Mouse (Mus musculus): ENCODE measurements at regions not wholly inside any gene's neighbourhood (a gene's known extent, or its start where the extent isn't known, plus 50 kb on each side); places are given as distances from the start of the nearest gene placed in this dataset.
"Not testable (repeated sequence)": the region's sequence is repeated elsewhere in the genome, so short reads cannot be mapped to it uniquely, and the experiment has no call there.

DNA sequence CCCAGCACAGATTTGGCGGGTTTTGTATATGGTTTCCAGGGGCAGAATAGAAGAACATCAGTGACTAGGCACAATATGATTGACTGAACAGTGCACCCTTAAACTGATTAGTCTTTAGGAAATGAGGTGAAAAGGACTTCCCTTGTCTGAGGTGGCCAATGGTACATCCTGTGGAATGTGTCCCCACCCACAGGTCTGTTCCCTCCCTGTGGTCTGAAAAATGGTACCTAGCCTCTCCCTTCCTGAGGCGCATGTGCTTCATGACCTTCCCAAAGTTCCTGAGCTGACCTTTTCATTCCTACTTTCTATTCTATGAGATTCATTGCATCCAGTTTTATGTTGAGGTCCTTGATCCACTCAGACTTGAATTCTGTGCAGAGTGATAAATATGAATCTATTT is 76.0 kb downstream of the Zfp97 start:
- not testable (repeated sequence) for DNase-seq

DNA sequence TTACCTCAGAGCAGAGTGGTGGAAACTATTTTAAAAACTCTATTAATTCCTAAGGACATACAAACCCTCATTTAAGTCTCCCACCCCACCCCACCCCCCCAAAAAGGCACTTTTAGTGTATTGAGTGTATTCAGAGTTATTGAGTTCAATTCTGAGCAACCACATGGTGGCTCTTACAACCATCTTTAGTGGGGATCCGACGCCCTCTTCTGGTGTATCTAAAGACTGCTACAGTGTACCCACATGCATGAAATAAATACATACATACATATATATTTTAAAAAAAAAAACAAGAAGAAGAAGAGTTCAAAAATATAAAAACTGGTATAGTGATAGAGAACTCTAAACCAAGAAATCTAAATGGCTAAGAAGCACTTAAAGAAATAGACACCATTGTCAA is 107.9 kb downstream of the Zfp97 start:
- no peak for DNase-seq

DNA sequence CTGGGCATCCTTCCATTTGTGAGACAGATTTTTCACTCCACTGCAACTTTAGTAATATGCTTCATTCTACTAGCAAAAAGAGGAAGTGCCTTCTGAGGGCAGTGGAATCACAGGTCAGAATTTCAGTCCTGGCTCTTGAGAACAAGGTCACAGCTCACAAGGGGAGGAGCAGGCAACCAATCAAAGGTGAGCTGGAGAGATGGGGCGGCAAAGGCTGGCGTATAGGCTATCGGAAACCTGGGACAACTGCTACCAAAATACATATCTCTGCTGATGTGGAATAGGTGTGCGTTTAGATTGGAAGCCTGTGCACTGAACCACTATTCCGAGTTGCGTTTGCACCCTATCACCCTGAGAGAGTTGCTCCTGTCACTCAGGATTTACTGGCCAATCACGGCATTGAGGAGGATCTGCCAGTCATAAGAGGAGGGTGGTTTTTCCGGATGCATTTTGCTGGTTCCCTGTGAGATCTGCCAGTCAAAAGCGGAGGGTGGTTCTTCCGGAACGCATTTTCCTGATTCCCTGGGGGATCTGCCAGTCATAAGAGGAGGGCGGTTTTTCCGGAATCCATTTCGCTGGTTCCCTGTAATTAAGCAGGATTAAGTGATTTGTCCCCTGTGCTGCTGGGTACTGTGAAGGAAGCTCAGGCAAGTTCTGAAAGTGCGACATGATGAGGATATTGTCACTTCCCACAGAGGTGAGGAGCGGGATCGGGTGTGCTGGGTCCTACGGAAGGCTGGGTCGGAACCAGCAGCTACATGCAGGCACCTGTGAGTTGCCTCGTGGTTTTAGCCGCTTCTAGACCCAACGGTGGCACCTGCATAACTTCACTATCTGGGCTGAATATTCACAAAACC is 113.3 kb downstream of the Zfp97 start:
- peak; percentile 89 for DNase-seq

DNA sequence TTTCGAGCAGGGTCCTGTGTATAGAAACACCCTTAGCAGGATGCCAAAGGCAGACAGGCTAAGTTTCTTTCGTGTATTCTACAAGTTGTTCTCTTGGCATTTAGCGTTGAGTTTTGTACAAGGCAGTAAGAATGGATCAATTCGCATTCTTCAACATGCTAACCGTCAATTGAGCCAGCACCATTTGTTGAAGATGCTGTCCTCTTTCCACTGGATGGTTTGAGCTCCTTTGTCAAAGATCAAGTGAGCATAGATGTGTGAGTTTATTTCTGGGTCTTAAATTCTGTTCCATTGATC is 113.9 kb downstream of the Zfp97 start:
- DNase-seq, result not testable (repeated sequence)
